In the genomic region with DNA sequence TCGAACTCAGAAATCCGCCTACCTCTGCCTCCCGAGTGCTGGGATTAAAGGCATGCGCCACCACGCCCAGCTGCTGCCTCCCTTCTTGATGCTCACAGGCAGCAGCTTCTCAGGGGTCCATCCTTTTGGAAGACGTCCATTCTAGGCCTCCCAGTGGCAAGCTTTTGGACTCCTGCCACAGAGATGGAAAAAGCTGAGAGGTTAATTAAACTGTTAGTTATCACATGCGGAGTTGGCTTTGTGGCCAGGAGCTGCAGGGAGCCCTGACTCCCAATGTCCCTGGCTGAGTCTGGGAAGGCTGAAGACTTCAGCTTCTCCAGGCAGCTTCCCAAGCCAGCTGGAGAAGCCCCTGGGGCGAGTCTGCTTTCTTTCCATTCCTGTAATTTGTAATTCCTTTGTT, we compare ENCODE assay signal across 8 mouse cellular contexts. TPM values are rescaled to one million over a fixed set of nuclear protein-coding genes. Genes with fewer than 3 reads are reported as not detected.
DNase-seq lines count a peak whose midpoint lies in the region; ATAC-seq and TF ChIP-seq lines count a peak whose summit lies in the region.

No protein-coding gene starts in this region.

- WGBS in intestine, embryonic 15.5 days: 55% methylated on average over 8 of the region's 8 CpGs
- 56% methylated on average over 8 of the region's 8 CpGs for whole genome bisulfite sequencing in intestine, embryonic 16.5 days
- WGBS in forebrain, embryonic 15.5 days: 22% methylated on average over 8 of the region's 8 CpGs
- WGBS in limb, embryonic 10.5 days: 63% methylated on average over 8 of the region's 8 CpGs

- no peaks in the 10 kb centered on the region for H3K27me3 ChIP-seq in intestine, embryonic 15.5 days (replicated peaks)
- no peaks in the 10 kb centered on the region for H3K27me3 ChIP-seq in intestine, embryonic 16.5 days (replicated peaks; ENCODE audit: control insufficient read depth, insufficient read depth, low read length)
- no peaks in the 10 kb centered on the region for H3K27me3 ChIP-seq in Patski
- no peaks in the 10 kb centered on the region for H3K27me3 ChIP-seq in forebrain, embryonic 15.5 days
- no peaks in the 10 kb centered on the region for H3K27me3 ChIP-seq in limb, embryonic 10.5 days (ENCODE audit: low read depth, poor library complexity, severe bottlenecking)

- POLR2A ChIA-PET in Patski (lab: Charles Lee): interaction anchor here (0.7 kb wide), 1 partner anchor 25 kb away, joined by 4 read pairs; no protein-coding TSS in a partner anchor

- peak; percentile 84 for DNase-seq in Patski (ENCODE audit: low read depth, low spot score)
- no peak for DNase-seq in limb, embryonic 10.5 days (ENCODE audit: low spot score)
- DNase-seq in yolk sac, embryonic 10.5 days (ENCODE audit: low spot score): no peak
- no peak for DNase-seq in left cerebral cortex, adult 18-20 months (ENCODE audit: low spot score in 2 of 2)
- no peak for DNase-seq in right cerebral cortex, adult 2 months (ENCODE audit: low spot score in 2 of 2)

- H3K4me1 ChIP-seq in intestine, embryonic 15.5 days (replicated peaks): peaks cover 7% of the 10 kb centered on the region
- H3K4me1 ChIP-seq in intestine, embryonic 16.5 days (ENCODE audit: control insufficient read depth, insufficient read depth, low read length): peaks cover 10% of the 10 kb centered on the region
- peaks cover 15% of the 10 kb centered on the region for H3K4me1 ChIP-seq in forebrain, embryonic 15.5 days
- peaks cover 31% of the 10 kb centered on the region for H3K4me1 ChIP-seq in limb, embryonic 10.5 days

- CTCF ChIA-PET in Patski (lab: Charles Lee): interaction anchor here (1.8 kb wide), 1 partner anchor 10 kb away, joined by 6 read pairs; no protein-coding TSS in a partner anchor

- in situ Hi-C loops in Patski (cut with MboI; ENCODE audit: low pct_unique_long_range_greater_than_20kb): no loop called here

- no peak; the same call in 1 of the 2 replicates for ATAC-seq in intestine, embryonic 15.5 days
- no peak; the same call in 1 of the 2 replicates for ATAC-seq in intestine, embryonic 16.5 days
- ATAC-seq in Patski: no peak
- ATAC-seq in forebrain, embryonic 15.5 days (replicated peaks): no peak

- TF ChIP-seq CTCF in Patski (IDR thresholded peaks at IDR 0.05): no peak

- no peak overlapping the region for H3K9ac ChIP-seq in intestine, embryonic 15.5 days
- H3K9ac ChIP-seq in intestine, embryonic 16.5 days (ENCODE audit: low read depth, low read length): no peak overlapping the region
- no peak overlapping the region for H3K9ac ChIP-seq in forebrain, embryonic 15.5 days (replicated peaks)

- no peaks in the 10 kb centered on the region for H3K9me3 ChIP-seq in intestine, embryonic 15.5 days
- no peaks in the 10 kb centered on the region for H3K9me3 ChIP-seq in intestine, embryonic 16.5 days (ENCODE audit: control insufficient read depth, low read length)
- H3K9me3 ChIP-seq in forebrain, embryonic 15.5 days: no peaks in the 10 kb centered on the region
- no peaks in the 10 kb centered on the region for H3K9me3 ChIP-seq in limb, embryonic 10.5 days (replicated peaks)

- H3K4me2 ChIP-seq in intestine, embryonic 15.5 days (replicated peaks): no peak overlapping the region
- no peak overlapping the region for H3K4me2 ChIP-seq in intestine, embryonic 16.5 days (ENCODE audit: low read depth, low read length)
- H3K4me2 ChIP-seq in forebrain, embryonic 15.5 days (replicated peaks): no peak overlapping the region

- H3K27ac ChIP-seq in intestine, embryonic 15.5 days: 0 out of 2 replicates have a peak overlapping the region, but pooled peaks have one; percentile 54
- no peak overlapping the region for H3K27ac ChIP-seq in intestine, embryonic 16.5 days (ENCODE audit: low read length)
- H3K27ac ChIP-seq in forebrain, embryonic 15.5 days (replicated peaks): peak overlapping the region; percentile 56; the same call in 1 of the 2 replicates
- peak overlapping the region; percentile 63 for H3K27ac ChIP-seq in limb, embryonic 10.5 days

- no peaks in the 10 kb centered on the region for H3K36me3 ChIP-seq in intestine, embryonic 15.5 days
- H3K36me3 ChIP-seq in intestine, embryonic 16.5 days (ENCODE audit: control insufficient read depth, insufficient read depth, low read length): no peaks in the 10 kb centered on the region
- H3K36me3 ChIP-seq in forebrain, embryonic 15.5 days: no peaks in the 10 kb centered on the region
- H3K36me3 ChIP-seq in limb, embryonic 10.5 days: no peaks in the 10 kb centered on the region

- H3K4me3 ChIP-seq in intestine, embryonic 15.5 days (replicated peaks): no peak overlapping the region
- no peak overlapping the region for H3K4me3 ChIP-seq in intestine, embryonic 16.5 days (ENCODE audit: low read length)
- no peak overlapping the region for H3K4me3 ChIP-seq in forebrain, embryonic 15.5 days
- H3K4me3 ChIP-seq in limb, embryonic 10.5 days: no peak overlapping the region

RNA-seq across cellular contexts. Expression of a gene that starts 49.6 kb away (rescaled TPM):
- polyA plus RNA-seq in intestine, embryonic 15.5 days (2015; fragmentation: Nextera tagmentation; extraction: Ambion mirVana): 8.8 and 9.2 TPM in 2 replicates
- polyA plus RNA-seq in intestine, embryonic 16.5 days (2015; fragmentation: Nextera tagmentation; extraction: Ambion mirVana): 5.7 and 5.8 TPM in 2 replicates
- 37.1 TPM for polyA plus RNA-seq in Patski (2021)
- polyA plus RNA-seq in forebrain, embryonic 15.5 days (2015; fragmentation: Nextera tagmentation; extraction: Ambion mirVana): 17.3 and 24.5 TPM in 2 replicates
- polyA plus RNA-seq in limb, embryonic 10.5 days (2016; fragmentation: Nextera tagmentation; extraction: Ambion mirVana): 10.3 and 13.4 TPM in 2 replicates
- 10 to 100 TPM; 28.3 to 37.8 TPM for total RNA-seq in left cerebral cortex, adult 18-20 months (2021)
